Mouse (Mus musculus) forebrain, postnatal 0 days (tissue): ENCODE measurements around the gene Sez6. TPM values are rescaled to one million over a fixed set of nuclear protein-coding genes. Genes with fewer than 3 reads are reported as not detected.
A peak's percentile ranks its signal among the peaks of the same experiment; 100 is the strongest.

Experiments used
- ATAC-seq: fragments of 200-750 bp; cut with Nextera tagmentation; 2 replicates; pipeline ENCODE4 v1.8.0; 2017; ENCODE audit warnings: mild to moderate bottlenecking, moderate library complexity
- DNase-seq: peaks from one replicate; pipeline ENCODE4 v3.0.0-alpha.2; 2015
- H3K27ac ChIP-seq: fragments of 300-500 bp; sonication (generic); 2 replicates; pipeline ENCODE4 v1.5.1; 2014; ENCODE audit warnings: low read depth, mild to moderate bottlenecking, antibody characterized with exemption, low read length, moderate library complexity, mixed read lengths
- H3K27me3 ChIP-seq: fragments of 300-500 bp; sonication (generic); 2 replicates; pipeline ENCODE4 v1.6.1; 2014; ENCODE audit warnings: mild to moderate bottlenecking, low read length, mixed read lengths; ENCODE audit not compliant: insufficient read depth
- H3K36me3 ChIP-seq: fragments of 300-500 bp; sonication (generic); 2 replicates; pipeline ENCODE4 v1.6.1; 2014; ENCODE audit warnings: mild to moderate bottlenecking, moderate library complexity; ENCODE audit not compliant: insufficient read depth
- H3K4me1 ChIP-seq: fragments of 300-500 bp; sonication (generic); 2 replicates; pipeline ENCODE4 v1.6.1; 2014; ENCODE audit warnings: antibody characterized with exemption; ENCODE audit not compliant: insufficient read depth
- H3K4me2 ChIP-seq: fragments of 300-500 bp; sonication (generic); 2 replicates; pipeline ENCODE4 v1.6.1; 2014; ENCODE audit warnings: low read depth, mild to moderate bottlenecking, moderate library complexity
- H3K4me3 ChIP-seq: fragments of 300-500 bp; sonication (generic); 2 replicates; pipeline ENCODE4 v1.5.1; 2014; ENCODE audit warnings: low read depth, low read length, mixed read lengths
- H3K9ac ChIP-seq: fragments of 300-500 bp; sonication (generic); 2 replicates; pipeline ENCODE4 v1.6.1; 2014; ENCODE audit warnings: mild to moderate bottlenecking
- H3K9me3 ChIP-seq: fragments of 300-500 bp; sonication (generic); 2 replicates; pipeline ENCODE4 v1.6.1; 2016; ENCODE audit warnings: low read length
- CTCF ChIP-seq: sonication (generic); IDR thresholded peaks from 2 replicates; pipeline ENCODE4 v1.5.1; 2016; ENCODE audit warnings: antibody characterized with exemption, control low read depth, low read depth
- WGBS: fragments of 180-500 bp; shearing (Covaris S2); extraction: QIAGEN DNeasy Blood & Tissue Kit; methylation state at CpG from one replicate; pipeline ENCODE4 v1.1.7; 2014; 5-methylcytosine and 5-hydroxymethylcytosine counted together
- polyA plus RNA-seq: library from polyadenylated mRNA; unstranded; fragments of >200 nt; fragmentation: Nextera tagmentation; extraction: Ambion mirVana; gene quantifications from 2 replicates; pipeline ENCODE4 v1.2.1, GENCODE M21; 2015
- total RNA-seq: library from RNA; depleted of rRNA; stranded (reverse); fragments of >200 nt; gene quantifications from 2 replicates; pipeline ENCODE4 v1.2.3, GENCODE M21; 2014

The Sez6 gene
- total and polyA plus RNA-seq, 2 experiments from 2014 or later: 194 to 214 TPM

GRCm38 (mm10) chr11:77890648-77891258 lies 39.8 kb upstream of the Sez6 start:
- H3K27me3 ChIP-seq: no peaks in the 10 kb centered on the region
- no peak overlapping the region for H3K4me3 ChIP-seq
- 30% methylated on average over 2 of the region's 2 CpGs for WGBS
- peaks cover 50% of the 10 kb centered on the region for H3K4me1 ChIP-seq
- H3K4me2 ChIP-seq: no peak overlapping the region
- DNase-seq (no peak), ATAC-seq (no peak)
- peak overlapping the region; percentile 35; the same call in 1 of the 2 replicates for H3K27ac ChIP-seq
- no peaks in the 10 kb centered on the region for H3K9me3 ChIP-seq
- no peak overlapping the region for H3K9ac ChIP-seq
- TF ChIP-seq CTCF: no peak
- no peaks in the 10 kb centered on the region for H3K36me3 ChIP-seq

DNA sequence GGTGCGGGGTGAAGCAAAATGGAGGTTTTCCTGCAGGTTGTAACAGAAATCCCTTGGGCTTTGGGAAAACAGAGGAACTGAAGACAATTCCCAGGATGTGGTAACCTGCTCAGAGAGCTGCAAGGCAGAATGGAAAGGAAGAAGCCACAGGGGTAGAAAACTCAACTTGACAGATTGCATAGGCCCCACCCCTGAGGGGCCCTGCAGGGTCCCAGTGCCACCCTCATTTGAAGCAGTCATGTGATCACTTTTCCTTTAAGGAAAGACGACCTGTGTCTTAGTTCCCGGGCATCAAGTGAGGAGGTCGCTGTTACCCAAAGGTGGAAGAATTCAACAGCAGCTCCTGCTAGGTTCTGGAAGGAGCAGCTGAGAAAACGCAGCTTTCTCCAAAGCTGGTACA lies 37.7 kb upstream of the Sez6 start:
- DNase-seq (no peak), ATAC-seq (peak; percentile 36; the same call in 1 of the 2 replicates)
- TF ChIP-seq CTCF: no peak
- 0 out of 2 replicates have a peak overlapping the region, but pooled peaks have one; percentile 8 for H3K4me2 ChIP-seq
- no peaks in the 10 kb centered on the region for H3K36me3 ChIP-seq
- WGBS: 11% methylated on average over 5 of the region's 5 CpGs
- H3K9me3 ChIP-seq: no peaks in the 10 kb centered on the region
- no peak overlapping the region for H3K9ac ChIP-seq
- no peak overlapping the region for H3K4me3 ChIP-seq
- peaks cover 51% of the 10 kb centered on the region for H3K4me1 ChIP-seq
- H3K27me3 ChIP-seq: no peaks in the 10 kb centered on the region
- H3K27ac ChIP-seq: peak overlapping the region; percentile 90

DNA sequence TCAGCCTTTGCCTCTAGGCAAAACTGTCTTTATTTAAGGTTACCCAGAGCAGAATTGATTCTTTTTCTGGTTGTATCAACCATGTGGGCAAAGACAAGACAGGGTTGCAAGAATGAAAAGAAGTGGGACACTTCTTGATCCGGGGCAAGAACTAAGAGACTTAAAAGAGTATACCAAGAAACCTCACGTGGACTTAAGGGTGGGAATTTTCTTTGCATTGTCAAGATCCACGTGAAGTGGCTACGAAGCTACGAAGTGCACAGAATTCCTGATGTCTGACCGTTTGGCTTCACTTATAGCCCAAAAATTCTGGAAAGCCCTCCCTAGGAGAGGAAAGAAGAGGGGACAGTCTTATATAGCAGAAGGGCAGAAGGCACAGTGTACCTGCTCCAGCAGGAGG lies 37.3 kb upstream of the Sez6 start:
- no peaks in the 10 kb centered on the region for H3K27me3 ChIP-seq
- no peaks in the 10 kb centered on the region for H3K9me3 ChIP-seq
- peak overlapping the region; percentile 6; the same call in 1 of the 2 replicates for H3K4me2 ChIP-seq
- no peaks in the 10 kb centered on the region for H3K36me3 ChIP-seq
- ATAC-seq (no peak), DNase-seq (no peak)
- H3K4me1 ChIP-seq: peaks cover 51% of the 10 kb centered on the region
- no peak overlapping the region for H3K9ac ChIP-seq
- TF ChIP-seq CTCF: no peak
- 16% methylated on average over 6 of the region's 6 CpGs for WGBS
- peak overlapping the region; percentile 90 for H3K27ac ChIP-seq
- H3K4me3 ChIP-seq: no peak overlapping the region

DNA sequence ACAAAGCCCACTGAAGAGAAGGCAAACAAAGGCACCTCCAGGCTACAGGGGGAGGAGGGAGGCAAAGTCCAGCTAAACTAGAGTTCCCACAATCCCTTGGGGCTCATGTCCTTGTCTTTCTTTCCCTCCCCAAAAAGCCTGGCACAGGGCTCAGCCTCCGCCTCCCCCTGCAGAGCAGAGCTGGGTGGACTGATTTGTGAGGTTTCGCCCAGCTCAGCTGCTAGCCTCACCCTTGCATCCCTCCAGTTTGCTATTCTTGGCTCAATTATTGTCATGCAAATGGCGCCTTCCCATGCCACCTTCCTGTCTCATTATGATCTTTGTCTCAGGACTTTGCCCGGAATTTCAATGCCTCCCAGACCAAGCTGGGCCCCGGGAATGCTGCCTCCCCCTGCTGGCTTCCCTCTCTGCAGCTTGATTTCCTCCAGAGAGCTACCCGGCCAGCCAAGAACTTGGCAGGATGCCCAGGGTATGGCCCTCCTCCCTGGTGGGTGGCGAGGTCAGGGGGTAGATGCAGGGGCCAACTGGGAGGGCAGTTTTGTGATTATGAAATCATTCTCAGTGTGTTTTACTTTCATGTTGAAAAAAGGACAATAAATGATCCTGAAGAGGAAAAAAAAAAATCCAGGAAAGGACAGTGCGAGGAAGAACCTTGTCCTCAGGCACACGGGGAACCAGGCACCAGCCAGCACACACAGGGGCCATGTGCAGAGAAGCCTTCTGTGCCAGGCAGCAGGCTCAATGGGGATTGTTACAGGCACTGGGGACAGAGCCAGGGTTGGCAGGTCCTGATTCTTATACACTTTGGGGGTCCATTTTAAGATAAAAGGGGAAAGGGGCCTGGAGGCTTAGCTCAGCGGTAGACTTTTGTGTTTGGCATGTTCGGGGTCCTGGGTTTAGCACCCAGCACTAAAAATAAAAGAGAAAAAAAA lies 36.5 kb upstream of the Sez6 start, which contains the start of gene Pipox:
TSS of gene Pipox (minus strand) at position 310 of the 932 bp plus-strand sequence.
- Histone ChIP-seq H3K4me2 (peak within 1 kb of the TSS; percentile 6; the same call in 1 of the 2 replicates), H3K4me1 (peaks cover 51% of the 10 kb centered on the region), H3K27me3 (no peaks in the 10 kb centered on the region), H3K9me3 (no peaks in the 10 kb centered on the region), H3K4me3 (no peak within 1 kb of the TSS), H3K36me3 (no peaks in the 10 kb centered on the region), H3K9ac (no peak within 1 kb of the TSS), H3K27ac (peak within 1 kb of the TSS; percentile 90)
- 9% methylated on average over 11 of the region's 11 CpGs for WGBS
- peak; percentile 85 for DNase-seq
- TF ChIP-seq CTCF: peak; percentile 66
- peak; percentile 83 for ATAC-seq

- Histone ChIP-seq H3K36me3 (no peaks in the 10 kb centered on the region), H3K9me3 (no peaks in the 10 kb centered on the region), H3K4me2 (no peak overlapping the region), H3K27me3 (no peaks in the 10 kb centered on the region), H3K9ac (no peak overlapping the region), H3K4me3 (no peak overlapping the region), H3K4me1 (peaks cover 51% of the 10 kb centered on the region), H3K27ac (peak overlapping the region; percentile 90)
- no peak for ATAC-seq
- WGBS: 54% methylated on average over 2 of the region's 2 CpGs
- no peak for DNase-seq
- no peak for TF ChIP-seq CTCF
Observed at GRCm38 (mm10) chr11:77894967-77895366, 35.6 kb upstream of the Sez6 start.

DNA sequence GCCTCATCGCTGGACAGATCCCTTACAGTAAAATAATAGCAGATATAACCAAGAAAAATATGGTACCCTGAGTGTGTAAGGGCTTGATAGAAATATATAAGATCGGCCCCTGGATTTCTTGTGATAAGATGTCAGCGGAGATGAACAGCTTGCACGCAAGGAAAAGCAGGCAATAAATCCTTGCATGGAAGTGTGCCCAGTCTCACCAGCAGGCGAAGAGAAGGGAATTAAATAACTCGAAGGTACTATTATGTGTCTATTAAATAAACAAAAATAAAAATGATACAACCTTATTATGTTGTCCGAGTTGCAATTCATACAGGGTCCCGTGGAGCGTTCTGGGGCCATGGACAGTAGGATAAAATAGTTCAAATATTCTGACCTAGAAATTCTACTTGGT lies 34.6 kb upstream of the Sez6 start:
- peak overlapping the region; percentile 57; the same call in 1 of the 2 replicates for H3K9ac ChIP-seq
- H3K27ac ChIP-seq: peak overlapping the region; percentile 90
- H3K4me2 ChIP-seq: peak overlapping the region; percentile 48
- H3K36me3 ChIP-seq: no peaks in the 10 kb centered on the region
- peaks cover 51% of the 10 kb centered on the region for H3K4me1 ChIP-seq
- TF ChIP-seq CTCF: no peak; the same call in 1 of the 2 replicates
- DNase-seq: peak; percentile 65
- H3K4me3 ChIP-seq: no peak overlapping the region
- H3K9me3 ChIP-seq: no peaks in the 10 kb centered on the region
- ATAC-seq: no peak
- no peaks in the 10 kb centered on the region for H3K27me3 ChIP-seq
- WGBS: 35% methylated on average over 9 of the region's 9 CpGs
